Mouse (Mus musculus) MEL (cell line): ENCODE results near the gene Tead2. TPM values are rescaled to one million over a fixed set of nuclear protein-coding genes. Genes with fewer than 3 reads are reported as not detected.

Experiments
- DNase-seq: peaks from one replicate; pipeline ENCODE4 v3.0.0; 2011; ENCODE audit warnings: low read depth, low spot score
- H3K27ac ChIP-seq: 2 replicates; pipeline ENCODE4 v1.5.1; 2012; ENCODE audit warnings: low read depth, mild to moderate bottlenecking, control low read depth, low read length, moderate library complexity; ENCODE audit not compliant: control insufficient read depth
- H3K27me3 ChIP-seq, 2 experiments: fragments of 150-350 bp in 1 of 2; sonication (generic) in 1 of 2; 2 replicates each; pipeline ENCODE4 v1.6.1; 2012; ENCODE audit warnings: low read length in 2 of 2, mild to moderate bottlenecking in 2 of 2, improper control_type of control experiment in 1 of 2, moderate library complexity in 1 of 2; ENCODE audit not compliant: insufficient read depth in 2 of 2, control insufficient read depth in 1 of 2
- H3K36me3 ChIP-seq, 2 experiments: 2 replicates each; pipeline ENCODE4 v1.6.1; 2012 to 2014; ENCODE audit warnings: low read length in 2 of 2, improper control_type of control experiment in 1 of 2, inconsistent platforms in 1 of 2, mild to moderate bottlenecking in 1 of 2; ENCODE audit not compliant: insufficient read depth in 2 of 2, control insufficient read depth in 1 of 2
- H3K4me1 ChIP-seq, 2 experiments: fragments of 150-350 bp in 1 of 2; sonication (generic) in 1 of 2; 2 replicates each; pipeline ENCODE4 v1.6.1; 2012; ENCODE audit warnings: low read length in 2 of 2, improper control_type of control experiment in 1 of 2, mild to moderate bottlenecking in 1 of 2; ENCODE audit not compliant: insufficient read depth in 2 of 2, control insufficient read depth in 1 of 2
- H3K4me3 ChIP-seq, 2 experiments: fragments of 150-350 bp in 1 of 2; sonication (generic) in 1 of 2; 2 replicates each; pipeline ENCODE4 v1.5.1; 2012; ENCODE audit warnings: low read depth in 2 of 2, low read length in 2 of 2, mild to moderate bottlenecking in 2 of 2, moderate library complexity in 2 of 2, control low read depth in 1 of 2, improper control_type of control experiment in 1 of 2; ENCODE audit not compliant: control insufficient read depth in 1 of 2, insufficient read depth in 1 of 2
- H3K79me2 ChIP-seq: 2 replicates; pipeline ENCODE4 v1.6.1; 2012; ENCODE audit warnings: mild to moderate bottlenecking, low read length, moderate library complexity; ENCODE audit not compliant: control insufficient read depth, poor library complexity, insufficient read depth
- H3K9ac ChIP-seq: 2 replicates; pipeline ENCODE4 v1.6.1; 2012; ENCODE audit warnings: low read depth, mild to moderate bottlenecking, control low read depth, low read length, moderate library complexity; ENCODE audit not compliant: control insufficient read depth, poor library complexity, severe bottlenecking
- H3K9me3 ChIP-seq: fragments of 150-350 bp; sonication (generic); replicated peaks from 2 replicates; pipeline ENCODE4 v1.6.1; 2012; ENCODE audit warnings: mild to moderate bottlenecking, low read length, improper control_type of control experiment, moderate library complexity; ENCODE audit not compliant: insufficient read depth
- CHD1 ChIP-seq: IDR thresholded peaks from 2 replicates; pipeline ENCODE4 v1.6.1; 2012; ENCODE audit warnings: low read depth, mild to moderate bottlenecking, inconsistent platforms, low read length, improper control_type of control experiment
- CHD2 ChIP-seq: IDR thresholded peaks from 2 replicates; pipeline ENCODE4 v1.6.1; 2011; ENCODE audit warnings: low read length, improper control_type of control experiment
- E2F4 ChIP-seq: IDR thresholded peaks from 2 replicates; pipeline ENCODE4 v1.6.1; 2011; ENCODE audit warnings: low read depth, low read length, improper control_type of control experiment, borderline replicate concordance
- ELF1 ChIP-seq: IDR thresholded peaks from 2 replicates; pipeline ENCODE4 v1.6.1; 2014; ENCODE audit warnings: low read depth, mild to moderate bottlenecking, inconsistent platforms, low read length, improper control_type of control experiment, moderate library complexity
- EP300 ChIP-seq, 2 experiments: IDR thresholded peaks; 2 replicates each; pipeline ENCODE4 v1.6.1; 2011; ENCODE audit warnings: improper control_type of control experiment in 2 of 2, low read length in 2 of 2, low read depth in 1 of 2, mild to moderate bottlenecking in 1 of 2
- ETS1 ChIP-seq: IDR thresholded peaks from 2 replicates; pipeline ENCODE4 v1.6.1; 2012; ENCODE audit warnings: low read depth, mild to moderate bottlenecking, inconsistent platforms, low read length, improper control_type of control experiment, moderate library complexity
- GATA1 ChIP-seq: IDR thresholded peaks from 2 replicates; pipeline ENCODE4 v1.6.1; 2011; ENCODE audit warnings: low read depth, low read length, improper control_type of control experiment
- HCFC1 ChIP-seq: IDR thresholded peaks from 2 replicates; pipeline ENCODE4 v1.6.1; 2012; ENCODE audit warnings: low read depth, mild to moderate bottlenecking, inconsistent platforms, low read length, improper control_type of control experiment, moderate library complexity
- JUND ChIP-seq: IDR thresholded peaks from 2 replicates; pipeline ENCODE4 v1.6.1; 2011; ENCODE audit warnings: low read depth, mild to moderate bottlenecking, improper control_type of control experiment, low read length
- MAFK ChIP-seq: IDR thresholded peaks from 2 replicates; pipeline ENCODE4 v1.6.1; 2011; ENCODE audit warnings: low read depth, mild to moderate bottlenecking, low read length, improper control_type of control experiment, borderline replicate concordance
- MAX ChIP-seq: IDR thresholded peaks from 2 replicates; pipeline ENCODE4 v1.6.1; 2011; ENCODE audit warnings: low read length, improper control_type of control experiment
- MAZ ChIP-seq: IDR thresholded peaks from 2 replicates; pipeline ENCODE4 v1.6.1; 2012; ENCODE audit warnings: low read depth, mild to moderate bottlenecking, inconsistent platforms, low read length, improper control_type of control experiment
- MEF2A ChIP-seq: IDR thresholded peaks from 2 replicates; pipeline ENCODE4 v1.6.1; 2014; ENCODE audit warnings: low read depth, mild to moderate bottlenecking, inconsistent platforms, low read length, improper control_type of control experiment; ENCODE audit not compliant: poor library complexity, insufficient replicate concordance, severe bottlenecking; ENCODE audit errors: extremely low read depth
- MXI1 ChIP-seq: IDR thresholded peaks from 2 replicates; pipeline ENCODE4 v1.6.1; 2011; ENCODE audit warnings: mild to moderate bottlenecking, low read depth, low read length, improper control_type of control experiment
- MYB ChIP-seq: IDR thresholded peaks from 2 replicates; pipeline ENCODE4 v1.6.1; 2011; ENCODE audit warnings: mild to moderate bottlenecking, low read depth, low read length, improper control_type of control experiment
- MYC ChIP-seq: IDR thresholded peaks from 2 replicates; pipeline ENCODE4 v1.6.1; 2011; ENCODE audit warnings: low read depth, mild to moderate bottlenecking, low read length, improper control_type of control experiment, moderate library complexity
- NELFE ChIP-seq: IDR thresholded peaks from 2 replicates; pipeline ENCODE4 v1.6.1; 2011; ENCODE audit warnings: low read depth, low read length, improper control_type of control experiment
- NRF1 ChIP-seq: IDR thresholded peaks from 2 replicates; pipeline ENCODE4 v1.6.1; 2014; ENCODE audit warnings: low read depth, mild to moderate bottlenecking, inconsistent platforms, low read length, improper control_type of control experiment, moderate library complexity; ENCODE audit not compliant: poor library complexity, insufficient read depth, severe bottlenecking
- POLR2A ChIP-seq, 2 experiments: IDR thresholded peaks; 2 replicates each; pipeline ENCODE4 v1.6.1; 2011 to 2012; ENCODE audit warnings: low read length in 2 of 2, mild to moderate bottlenecking in 2 of 2, control low read depth in 1 of 2, improper control_type of control experiment in 1 of 2, low read depth in 1 of 2, moderate library complexity in 1 of 2; ENCODE audit not compliant: control insufficient read depth in 1 of 2, insufficient read depth in 1 of 2, poor library complexity in 1 of 2
- POLR2AphosphoS5 ChIP-seq: IDR thresholded peaks from 2 replicates; pipeline ENCODE4 v1.6.1; 2012; ENCODE audit warnings: low read depth, borderline replicate concordance, mild to moderate bottlenecking, inconsistent platforms, low read length, moderate library complexity, mixed read lengths
- SIN3A ChIP-seq: IDR thresholded peaks from 2 replicates; pipeline ENCODE4 v1.6.1; 2012; ENCODE audit warnings: low read length, improper control_type of control experiment, inconsistent platforms
- TAL1 ChIP-seq: IDR thresholded peaks from 2 replicates; pipeline ENCODE4 v1.6.1; 2012; ENCODE audit warnings: mild to moderate bottlenecking, inconsistent platforms, low read length, moderate library complexity, mixed read lengths
- TBP ChIP-seq: IDR thresholded peaks from 2 replicates; pipeline ENCODE4 v1.8.0; 2011; ENCODE audit warnings: low read depth, low read length, improper control_type of control experiment
- TCF12 ChIP-seq: IDR thresholded peaks from 2 replicates; pipeline ENCODE4 v1.6.1; 2014; ENCODE audit warnings: low read depth, mild to moderate bottlenecking, inconsistent platforms, low read length, improper control_type of control experiment, moderate library complexity
- UBTF ChIP-seq: IDR thresholded peaks from 2 replicates; pipeline ENCODE4 v1.6.1; 2012; ENCODE audit warnings: low read depth, mild to moderate bottlenecking, inconsistent platforms, low read length, improper control_type of control experiment, moderate library complexity, borderline replicate concordance; ENCODE audit not compliant: insufficient read depth
- USF1 ChIP-seq: IDR thresholded peaks from 2 replicates; pipeline ENCODE4 v1.6.1; 2014; ENCODE audit warnings: low read depth, mild to moderate bottlenecking, inconsistent platforms, low read length, improper control_type of control experiment, moderate library complexity
- ZMIZ1 ChIP-seq: IDR thresholded peaks from 2 replicates; pipeline ENCODE4 v1.6.1; 2012; ENCODE audit warnings: low read depth, mild to moderate bottlenecking, inconsistent platforms, low read length, improper control_type of control experiment, moderate library complexity
- polyA plus RNA-seq, 2 experiments: library from polyadenylated mRNA; stranded (reverse) in 1 of 2; unstranded in 1 of 2; fragments of >175 nt in 1 of 2; fragments of >200 nt in 1 of 2; gene quantifications; 2 replicates each; pipeline versions ENCODE4 v1.2.1 to v1.2.4; 2012; ENCODE audit warnings: low replicate concordance in 2 of 2, low read depth in 1 of 2; ENCODE audit not compliant: insufficient read length in 2 of 2, insufficient read depth in 1 of 2, missing spikeins in 1 of 2
- total RNA-seq: library from RNA; depleted of rRNA; stranded (reverse); fragments of 300-350 nt; gene quantifications from 2 replicates; pipeline ENCODE4 v1.2.3, GENCODE M21; 2012

Gene Tead2
- total and polyA plus RNA-seq, 3 experiments, result 0.19 to 0.38 TPM; not detected in 1

DNA sequence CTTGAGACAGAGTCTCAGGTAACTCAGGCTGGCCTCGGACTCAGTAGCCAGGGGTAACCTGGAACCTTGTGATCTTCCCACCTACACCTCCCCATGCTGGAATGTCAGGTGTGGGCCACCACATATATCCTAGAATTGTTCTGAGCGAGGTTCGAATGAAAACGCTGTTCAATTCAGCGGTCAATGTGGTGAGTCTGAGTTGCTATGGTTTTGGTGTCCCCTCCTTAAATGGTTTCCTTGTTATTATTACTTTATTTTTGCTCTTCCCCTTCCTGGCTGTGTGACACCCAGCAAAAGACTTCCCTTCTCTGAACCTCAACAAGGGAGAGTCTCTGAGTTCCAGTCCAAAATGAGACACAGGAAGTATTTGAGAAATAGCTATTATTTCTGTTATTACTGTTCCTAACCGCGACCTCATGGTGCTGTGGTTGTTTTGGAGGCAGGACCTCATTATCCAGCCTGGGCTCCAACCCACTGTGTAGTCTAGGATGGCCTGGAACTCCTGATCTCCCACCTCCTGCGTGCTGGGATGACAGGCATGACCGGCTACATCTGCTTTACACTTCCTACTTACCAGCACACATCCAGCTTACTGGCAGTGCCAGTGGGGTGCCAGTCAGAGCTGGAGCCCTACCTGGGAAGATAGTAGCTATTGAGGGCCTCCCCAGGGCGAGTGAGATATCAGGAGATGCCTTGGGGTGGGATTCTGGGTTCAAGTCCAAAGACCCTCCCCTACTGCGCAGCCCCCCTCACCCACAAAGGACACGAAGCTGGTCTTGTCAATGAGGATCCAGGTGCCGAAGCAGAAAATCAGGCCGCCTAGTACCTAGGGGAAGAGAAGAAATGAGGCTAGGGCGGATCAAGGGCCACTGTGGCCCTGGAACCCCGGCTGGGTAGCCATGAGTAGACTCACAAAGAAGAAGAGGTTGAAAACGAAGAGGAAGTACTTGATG lies 22.5 kb downstream of the Tead2 start:
- Histone ChIP-seq H3K4me1 (peaks cover 6 to 22% of the 10 kb centered on the region in 2 experiments), H3K36me3 (peaks cover 0 to 11% of the 10 kb centered on the region in 2 experiments; a peak in 2 of 4 replicates), H3K27ac (peak overlapping the region; percentile 83), H3K9ac (peak overlapping the region; percentile 90), H3K27me3 (no peaks in the 10 kb centered on the region; a peak in 1 of 4 replicates), H3K79me2 (peaks cover 4% of the 10 kb centered on the region), H3K4me3 (peak overlapping the region; percentile 82 to 94), H3K9me3 (no peaks in the 10 kb centered on the region)
- TF ChIP-seq UBTF, result no peak
- no peak for TF ChIP-seq MEF2A
- TF ChIP-seq POLR2AphosphoS5, result no peak
- TF ChIP-seq ETS1, result 0 out of 2 replicates have a peak, but pooled peaks have one; percentile 10
- 0 out of 2 replicates have a peak, but pooled peaks have one; percentile 36 for TF ChIP-seq MAX
- TF ChIP-seq EP300 (IDR thresholded peaks at IDR 0.05; ENCODE audit: low read depth in 1 of 2, low read length in 2 of 2), result peak in 1 of 2 experiments; percentile 14; a peak in 1 of 4 replicates
- 0 out of 2 replicates have a peak, but pooled peaks have one; percentile 33 for TF ChIP-seq MYC
- no peak for TF ChIP-seq MAZ
- no peak for TF ChIP-seq POLR2A (IDR thresholded peaks at IDR 0.05; ENCODE audit: control insufficient read depth in 1 of 2, insufficient read depth in 1 of 2, low read depth in 1 of 2, low read length in 2 of 2, poor library complexity in 1 of 2)
- TF ChIP-seq ZMIZ1, result no peak
- TF ChIP-seq NRF1, result no peak
- TF ChIP-seq TCF12, result no peak
- TF ChIP-seq MYB, result no peak
- TF ChIP-seq SIN3A, result no peak
- TF ChIP-seq JUND, result no peak
- no peak for TF ChIP-seq MAFK
- TF ChIP-seq NELFE, result no peak
- TF ChIP-seq TBP, result no peak
- TF ChIP-seq CHD2, result no peak
- TF ChIP-seq E2F4, result no peak
- TF ChIP-seq MXI1, result peak; percentile 37; the same call in 1 of the 2 replicates
- 0 out of 2 replicates have a peak, but pooled peaks have one; percentile 32 for TF ChIP-seq HCFC1
- TF ChIP-seq TAL1, result no peak
- TF ChIP-seq GATA1, result no peak
- no peak for TF ChIP-seq USF1
- no peak for TF ChIP-seq ELF1
- TF ChIP-seq CHD1, result peak; percentile 69; the same call in 1 of the 2 replicates
- DNase-seq, result peak; percentile 60
